Mouse (Mus musculus): Measurements from ENCODE around the gene Zcchc4.

DNA sequence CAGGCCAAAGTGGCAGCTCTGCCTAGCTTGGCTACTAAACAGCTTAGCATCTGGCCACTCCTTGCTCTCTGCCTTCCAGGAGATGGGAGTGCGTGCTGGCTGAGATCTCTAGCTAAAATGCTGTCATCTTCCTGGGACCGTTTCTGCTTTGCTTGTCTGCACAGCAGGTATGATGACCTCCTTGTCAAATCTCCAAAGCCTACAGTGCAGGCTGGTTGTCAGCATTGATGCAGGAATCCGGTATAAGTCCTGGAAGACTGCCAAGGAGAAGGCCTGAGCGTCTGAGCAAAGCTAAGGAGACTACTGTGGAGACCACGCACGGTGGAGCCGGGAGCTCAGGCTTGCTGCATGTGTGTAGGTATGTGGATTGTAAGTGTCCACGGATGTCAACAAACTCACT lies at the start of gene Zcchc4:
- no peak for TF ChIP-seq EP300 (optimal IDR thresholded peaks at IDR 0.05)
- no peak for TF ChIP-seq CTCF (IDR thresholded peaks at IDR 0.05; ENCODE audit: low read depth)

Measured in stomach, postnatal 0 days (tissue).